Comparison of ENCODE assay signal across 18 mouse cellular contexts in the genomic region with DNA sequence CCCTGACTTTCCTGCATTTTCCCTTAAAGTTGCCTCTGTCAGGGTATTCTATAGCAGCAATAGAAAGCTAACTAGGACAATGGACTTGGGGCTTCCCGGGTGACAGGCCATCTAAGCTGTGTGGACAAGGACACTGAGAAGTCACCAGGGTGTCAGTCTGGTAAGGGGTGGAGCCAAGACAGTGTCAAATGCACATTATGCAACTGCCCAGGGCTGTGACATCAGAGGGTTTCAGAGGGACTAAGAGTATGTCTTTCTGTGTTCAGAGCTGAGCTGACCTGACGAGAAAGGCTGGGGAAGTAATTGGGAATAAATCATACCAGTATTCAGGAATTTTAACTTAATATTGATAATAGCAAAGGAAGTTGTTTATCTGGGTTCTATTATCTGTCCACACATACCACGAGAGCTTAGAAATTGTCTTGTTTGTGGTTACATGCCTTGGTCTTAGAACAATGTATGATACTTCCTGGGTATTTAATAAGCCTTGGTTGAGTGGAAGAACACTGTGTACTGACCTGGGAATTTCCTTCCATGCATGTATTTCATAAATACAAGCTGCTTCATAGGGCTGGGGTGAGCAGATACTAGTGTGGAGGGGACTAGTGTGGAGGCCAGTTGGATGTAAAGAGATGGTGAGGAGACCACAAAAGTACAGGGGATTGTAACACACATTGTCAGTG.
DNase-seq lines count a peak whose midpoint lies in the region; ATAC-seq and TF ChIP-seq lines count a peak whose summit lies in the region.
"Had no signal": no experiment of that assay in that cellular context is flagged by ENCODE, and none has a peak within 500 bp of the region (broad histone marks: within the 10 kb centered on the region; RNA-seq: fewer than 3 reads in every experiment).

No protein-coding gene starts in this region.

- H3K27ac ChIP-seq in embryonic facial prominence, embryonic 11.5 days (replicated peaks; ENCODE audit: low read depth, low read length): no peak overlapping the region
- H3K27ac ChIP-seq in embryonic facial prominence, embryonic 10.5 days (replicated peaks): no peak overlapping the region
- peak overlapping the region; percentile 41; the same call in 1 of the 2 replicates for H3K27ac ChIP-seq in heart, postnatal 0 days (ENCODE audit: low read depth)
- no peak overlapping the region for H3K27ac ChIP-seq in heart, embryonic 12.5 days (ENCODE audit: poor library complexity, severe bottlenecking)
- H3K27ac ChIP-seq: embryonic facial prominence, embryonic 12.5 days; hindbrain, embryonic 12.5 days had no signal

- no peak for TF ChIP-seq CTCF in heart, postnatal 0 days (IDR thresholded peaks at IDR 0.05; ENCODE audit: low read depth)

- no peaks in the 10 kb centered on the region for H3K36me3 ChIP-seq in embryonic facial prominence, embryonic 11.5 days (replicated peaks; ENCODE audit: control insufficient read depth, insufficient read depth, low read depth, low read length)
- H3K36me3 ChIP-seq in embryonic facial prominence, embryonic 10.5 days (replicated peaks): no peaks in the 10 kb centered on the region
- no peaks in the 10 kb centered on the region for H3K36me3 ChIP-seq in heart, postnatal 0 days (replicated peaks; ENCODE audit: control insufficient read depth, insufficient read depth, low read length)
- no peaks in the 10 kb centered on the region for H3K36me3 ChIP-seq in heart, embryonic 12.5 days
- H3K36me3 ChIP-seq: embryonic facial prominence, embryonic 12.5 days; hindbrain, embryonic 12.5 days had no signal

- TF ChIP-seq EP300 in heart, postnatal 0 days (IDR thresholded peaks at IDR 0.05; ENCODE audit: low read depth): no peak

- H3K9me3 ChIP-seq in embryonic facial prominence, embryonic 11.5 days (replicated peaks; ENCODE audit: control insufficient read depth, low read length): no peaks in the 10 kb centered on the region
- H3K9me3 ChIP-seq in embryonic facial prominence, embryonic 10.5 days: no peaks in the 10 kb centered on the region
- H3K9me3 ChIP-seq in heart, postnatal 0 days (replicated peaks; ENCODE audit: control insufficient read depth, low read length): no peaks in the 10 kb centered on the region; the same call in 1 of the 2 replicates
- H3K9me3 ChIP-seq in heart, embryonic 12.5 days (replicated peaks): peaks cover 7% of the 10 kb centered on the region; the same call in 1 of the 2 replicates
- H3K9me3 ChIP-seq: embryonic facial prominence, embryonic 12.5 days; hindbrain, embryonic 12.5 days had no signal

- 0 out of 2 replicates have a peak, but pooled peaks have one; percentile 39 for ATAC-seq in embryonic facial prominence, embryonic 11.5 days (replicated peaks; ENCODE audit: insufficient number of reproducible peaks, low FRiP score, low TSS enrichment, low read depth)
- ATAC-seq in heart, postnatal 0 days (ENCODE audit: insufficient read depth, low read depth): no peak
- no peak for ATAC-seq in heart, embryonic 12.5 days (ENCODE audit: insufficient number of reproducible peaks, low FRiP score)
- ATAC-seq: forebrain, embryonic 16.5 days; hindbrain, embryonic 16.5 days; inflammation-experienced regulatory T-cells, adult 6 months had no signal

- H3K4me3 ChIP-seq in embryonic facial prominence, embryonic 11.5 days (ENCODE audit: low read depth, low read length): no peak overlapping the region
- H3K4me3 ChIP-seq in embryonic facial prominence, embryonic 10.5 days: no peak overlapping the region
- H3K4me3 ChIP-seq in heart, postnatal 0 days (ENCODE audit: low read depth, low read length): no peak overlapping the region
- no peak overlapping the region for H3K4me3 ChIP-seq in heart, embryonic 12.5 days
- H3K4me3 ChIP-seq: embryonic facial prominence, embryonic 12.5 days; hindbrain, embryonic 12.5 days had no signal

- H3K4me1 ChIP-seq in embryonic facial prominence, embryonic 11.5 days (ENCODE audit: control insufficient read depth, insufficient read depth, low read length): no peaks in the 10 kb centered on the region
- H3K4me1 ChIP-seq in embryonic facial prominence, embryonic 10.5 days: no peaks in the 10 kb centered on the region
- H3K4me1 ChIP-seq in heart, postnatal 0 days (ENCODE audit: control insufficient read depth, insufficient read depth): no peaks in the 10 kb centered on the region
- no peaks in the 10 kb centered on the region for H3K4me1 ChIP-seq in heart, embryonic 12.5 days (replicated peaks)
- H3K4me1 ChIP-seq: embryonic facial prominence, embryonic 12.5 days; hindbrain, embryonic 12.5 days had no signal

- WGBS in embryonic facial prominence, embryonic 11.5 days: 86% methylated on average over 3 of the region's 3 CpGs
- WGBS in embryonic facial prominence, embryonic 10.5 days: 79% methylated on average over 3 of the region's 3 CpGs
- 69% methylated on average over 3 of the region's 3 CpGs for WGBS in heart, postnatal 0 days
- 75% methylated on average over 3 of the region's 3 CpGs for WGBS in heart, embryonic 12.5 days

- H3K9ac ChIP-seq in embryonic facial prominence, embryonic 11.5 days (replicated peaks; ENCODE audit: low read length): no peak overlapping the region
- no peak overlapping the region for H3K9ac ChIP-seq in heart, postnatal 0 days (replicated peaks; ENCODE audit: low read depth, low read length)
- H3K9ac ChIP-seq in heart, embryonic 12.5 days: no peak overlapping the region
- H3K9ac ChIP-seq: embryonic facial prominence, embryonic 12.5 days; hindbrain, embryonic 12.5 days had no signal

- H3K27me3 ChIP-seq in embryonic facial prominence, embryonic 11.5 days (ENCODE audit: control insufficient read depth, insufficient read depth, low read length): no peaks in the 10 kb centered on the region
- no peaks in the 10 kb centered on the region for H3K27me3 ChIP-seq in embryonic facial prominence, embryonic 10.5 days (replicated peaks; ENCODE audit: low read depth, poor library complexity, severe bottlenecking)
- H3K27me3 ChIP-seq in heart, postnatal 0 days (ENCODE audit: control insufficient read depth, insufficient read depth, low read length): no peaks in the 10 kb centered on the region
- H3K27me3 ChIP-seq in heart, embryonic 12.5 days (replicated peaks): no peaks in the 10 kb centered on the region
- H3K27me3 ChIP-seq: embryonic facial prominence, embryonic 12.5 days; hindbrain, embryonic 12.5 days had no signal

- H3K4me2 ChIP-seq in embryonic facial prominence, embryonic 11.5 days (ENCODE audit: low read depth, low read length): no peak overlapping the region
- no peak overlapping the region for H3K4me2 ChIP-seq in heart, postnatal 0 days (ENCODE audit: low read depth, low read length)
- no peak overlapping the region for H3K4me2 ChIP-seq in heart, embryonic 12.5 days
- H3K4me2 ChIP-seq: embryonic facial prominence, embryonic 12.5 days; heart, embryonic 11.5 days; hindbrain, embryonic 12.5 days had no signal

- no peak for DNase-seq in embryonic facial prominence, embryonic 11.5 days (ENCODE audit: low spot score)
- no peak for DNase-seq in embryonic facial prominence, embryonic 10.5 days (ENCODE audit: low spot score)
- no peak for DNase-seq in heart, postnatal 0 days (ENCODE audit: low spot score)
- DNase-seq in lung, postnatal 25 days (ENCODE audit: low spot score): peak; percentile 41
- DNase-seq in lung, postnatal 4 days: no peak
- DNase-seq in layer of hippocampus, adult 8-10 months (ENCODE audit: low spot score in 2 of 2): no peak
- DNase-seq: adrenal gland, postnatal 25 days; cerebellum, adult 2 months; cerebellum, postnatal 10 days; gastrocnemius, postnatal 25 days; heart, postnatal 4 days had no signal
